Mouse (Mus musculus) testis, adult 2 months (tissue): ENCODE data around the gene Apex1.

Experiments used
- CTCF ChIP-seq: fragments of 200-500 bp; IDR thresholded peaks from 2 replicates; pipeline ENCODE4 v1.5.1; 2012; ENCODE audit warnings: low read depth, mild to moderate bottlenecking, inconsistent platforms, low read length, moderate library complexity; ENCODE audit not compliant: control insufficient read depth, insufficient read depth, insufficient replicate concordance
- POLR2A ChIP-seq: fragments of 200-500 bp; IDR thresholded peaks from 2 replicates; pipeline ENCODE4 v1.6.1; 2012; ENCODE audit warnings: low read depth, mild to moderate bottlenecking, inconsistent platforms, low read length, moderate library complexity; ENCODE audit not compliant: control insufficient read depth

GRCm38 (mm10) chr14:50929951-50930350, 5.2 kb downstream of the Apex1 start:
- TF ChIP-seq CTCF, result no peak
- no peak for TF ChIP-seq POLR2A
